Mouse (Mus musculus) megakaryocyte, embryonic 14.5 days (primary cell): ENCODE measurements around the gene Stag2.

ENCODE experiments used
- FLI1 ChIP-seq: IDR thresholded peaks from 2 replicates; pipeline ENCODE4 v1.6.1; 2012; ENCODE audit warnings: low read length, inconsistent platforms, mixed read lengths
- GATA1 ChIP-seq: IDR thresholded peaks from 3 replicates; pipeline ENCODE4 v1.6.1; 2012; ENCODE audit warnings: mixed read lengths, low read length, inconsistent platforms, borderline replicate concordance

DNA sequence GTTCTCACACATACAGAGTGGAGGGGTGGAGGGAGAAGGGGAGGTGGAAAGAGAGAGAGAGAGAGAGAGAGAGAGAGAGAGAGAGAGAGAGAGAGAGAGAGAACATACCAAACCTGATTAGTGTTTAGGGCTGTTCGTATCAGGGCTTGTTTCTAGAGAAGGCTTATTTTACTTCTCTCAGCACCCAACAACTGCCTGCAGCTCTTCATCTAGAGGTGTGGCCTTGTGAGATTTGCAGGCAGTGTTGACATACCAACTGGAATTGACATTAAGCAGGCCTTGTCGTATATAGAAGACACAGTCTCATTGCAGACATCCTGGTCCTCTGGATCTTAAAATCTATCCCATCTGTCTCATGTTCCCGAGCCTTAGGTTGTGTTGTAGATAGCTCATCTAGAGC lies 141.1 kb downstream of the Stag2 start:
- TF ChIP-seq GATA1: no peak
- no peak for TF ChIP-seq FLI1
